Mouse (Mus musculus) testis, adult 2 months (tissue): ENCODE results near the gene Rtel1.

Source experiments
- CTCF ChIP-seq: fragments of 200-500 bp; IDR thresholded peaks from 2 replicates; pipeline ENCODE4 v1.5.1; 2012; ENCODE audit warnings: low read depth, mild to moderate bottlenecking, inconsistent platforms, low read length, moderate library complexity; ENCODE audit not compliant: control insufficient read depth, insufficient read depth, insufficient replicate concordance
- POLR2A ChIP-seq: fragments of 200-500 bp; IDR thresholded peaks from 2 replicates; pipeline ENCODE4 v1.6.1; 2012; ENCODE audit warnings: low read depth, mild to moderate bottlenecking, inconsistent platforms, low read length, moderate library complexity; ENCODE audit not compliant: control insufficient read depth

GRCm38 (mm10) chr2:181287958-181288350 is 31.6 kb upstream of the Rtel1 start, which contains the start of gene Gmeb2:
- TF ChIP-seq CTCF (peak; percentile 14; the same call in 1 of the 2 replicates), POLR2A (peak; percentile 54; the same call in 1 of the 2 replicates)
